Mouse (Mus musculus) intestine, postnatal 0 days (tissue): ENCODE measurements around the gene Frmd4a. TPM values are rescaled to one million over a fixed set of nuclear protein-coding genes. Genes with fewer than 3 reads are reported as not detected.
A peak's percentile ranks its signal among the peaks of the same experiment; 100 is the strongest.

Source experiments
- ATAC-seq: fragments of 200-750 bp; cut with Nextera tagmentation; 2 replicates; pipeline ENCODE4 v1.8.0; 2017; ENCODE audit warnings: mild to moderate bottlenecking, moderate TSS enrichment, moderate library complexity
- H3K27ac ChIP-seq: fragments of 300-500 bp; sonication (generic); 2 replicates; pipeline ENCODE4 v1.5.1; 2014; ENCODE audit warnings: mild to moderate bottlenecking, low read depth, low read length, moderate library complexity
- H3K27me3 ChIP-seq: fragments of 300-500 bp; sonication (generic); replicated peaks from 2 replicates; pipeline ENCODE4 v1.6.1; 2014; ENCODE audit warnings: low read length, mixed read lengths; ENCODE audit not compliant: control insufficient read depth, insufficient read depth
- H3K36me3 ChIP-seq: fragments of 300-500 bp; sonication (generic); 2 replicates; pipeline ENCODE4 v1.6.1; 2014; ENCODE audit warnings: mild to moderate bottlenecking, moderate library complexity; ENCODE audit not compliant: control insufficient read depth, insufficient read depth
- H3K4me1 ChIP-seq: fragments of 300-500 bp; sonication (generic); replicated peaks from 2 replicates; pipeline ENCODE4 v1.6.1; 2014; ENCODE audit warnings: antibody characterized with exemption, low read length, mixed read lengths; ENCODE audit not compliant: control insufficient read depth, insufficient read depth
- H3K4me2 ChIP-seq: fragments of 300-500 bp; sonication (generic); replicated peaks from 2 replicates; pipeline ENCODE4 v1.6.1; 2014; ENCODE audit warnings: low read depth, mild to moderate bottlenecking, moderate library complexity
- H3K4me3 ChIP-seq: fragments of 300-500 bp; sonication (generic); 2 replicates; pipeline ENCODE4 v1.5.1; 2014; ENCODE audit warnings: low read depth, low read length
- H3K9ac ChIP-seq: fragments of 300-500 bp; sonication (generic); 2 replicates; pipeline ENCODE4 v1.6.1; 2014; ENCODE audit warnings: mild to moderate bottlenecking, low read depth, low read length
- H3K9me3 ChIP-seq: fragments of 300-500 bp; sonication (generic); 2 replicates; pipeline ENCODE4 v1.6.1; 2016; ENCODE audit warnings: mixed run types; ENCODE audit not compliant: control insufficient read depth
- CTCF ChIP-seq: sonication (generic); IDR thresholded peaks from 2 replicates; pipeline ENCODE4 v1.5.1; 2016; ENCODE audit warnings: low read depth, mild to moderate bottlenecking, control low read depth, antibody characterized with exemption, moderate library complexity
- WGBS: fragments of 180-500 bp; shearing (Covaris S2); extraction: QIAGEN DNeasy Blood & Tissue Kit; methylation state at CpG from one replicate; pipeline ENCODE4 v1.1.7; 2014; 5-methylcytosine and 5-hydroxymethylcytosine counted together
- polyA plus RNA-seq: library from polyadenylated mRNA; unstranded; fragments of >200 nt; fragmentation: Nextera tagmentation; extraction: Ambion mirVana; gene quantifications from 2 replicates; pipeline ENCODE4 v1.2.1, GENCODE M21; 2015

The Frmd4a gene
- polyA plus RNA-seq, 1 experiment from 2014 or later, result 4.5 TPM

- no peaks in the 10 kb centered on the region for H3K36me3 ChIP-seq
- no peaks in the 10 kb centered on the region for H3K27me3 ChIP-seq
- H3K9ac ChIP-seq, result peak overlapping the region; percentile 31; the same call in 1 of the 2 replicates
- TF ChIP-seq CTCF, result no peak
- no peaks in the 10 kb centered on the region for H3K4me1 ChIP-seq
- no peak for ATAC-seq
- H3K4me3 ChIP-seq, result peak overlapping the region; percentile 30
- WGBS, result 39% methylated on average over 7 of the region's 7 CpGs
- H3K27ac ChIP-seq, result peak overlapping the region; percentile 50
- no peaks in the 10 kb centered on the region for H3K9me3 ChIP-seq
- H3K4me2 ChIP-seq, result peak overlapping the region; percentile 56
These were observed 284.2 kb downstream of the Frmd4a start for GRCm38 (mm10) chr2:4301692-4302091.

GRCm38 (mm10) chr2:4302119-4302518 lies 284.6 kb downstream of the Frmd4a start:
- ATAC-seq, result no peak
- Histone ChIP-seq H3K36me3 (no peaks in the 10 kb centered on the region), H3K4me2 (peak overlapping the region; percentile 56; the same call in 1 of the 2 replicates), H3K4me3 (no peak overlapping the region), H3K27me3 (no peaks in the 10 kb centered on the region), H3K27ac (no peak overlapping the region), H3K9me3 (no peaks in the 10 kb centered on the region), H3K9ac (no peak overlapping the region), H3K4me1 (no peaks in the 10 kb centered on the region)
- no peak for TF ChIP-seq CTCF
- WGBS, result 79% methylated on average over 3 of the region's 3 CpGs

DNA sequence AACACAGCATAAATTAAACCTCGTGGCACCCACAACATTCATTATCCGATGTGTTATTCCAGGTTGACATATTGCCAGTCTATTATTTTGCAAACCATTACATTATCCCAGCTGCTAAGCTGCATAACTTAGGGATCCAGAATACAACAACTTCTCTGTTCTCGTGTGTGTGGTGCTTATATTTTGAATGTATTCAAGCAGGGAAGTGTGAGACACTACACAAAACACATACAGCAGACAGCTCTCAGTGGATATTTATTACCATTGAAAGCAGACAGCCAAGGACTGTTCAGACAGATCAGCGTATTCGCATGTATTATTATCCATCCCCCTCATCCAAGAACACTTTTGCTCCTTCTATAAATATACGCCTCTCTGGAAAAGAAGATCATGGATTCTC lies 289.6 kb downstream of the Frmd4a start:
- Histone ChIP-seq H3K27me3 (no peaks in the 10 kb centered on the region), H3K4me1 (no peaks in the 10 kb centered on the region), H3K9me3 (no peaks in the 10 kb centered on the region), H3K27ac (no peak overlapping the region), H3K9ac (no peak overlapping the region), H3K36me3 (no peaks in the 10 kb centered on the region), H3K4me2 (no peak overlapping the region), H3K4me3 (no peak overlapping the region)
- WGBS, result 71% methylated on average over 6 of the region's 6 CpGs
- ATAC-seq, result no peak
- no peak for TF ChIP-seq CTCF

GRCm38 (mm10) chr2:4314545-4314944 lies 297.0 kb downstream of the Frmd4a start:
- Histone ChIP-seq H3K4me2 (no peak overlapping the region), H3K36me3 (no peaks in the 10 kb centered on the region), H3K27ac (no peak overlapping the region), H3K9ac (no peak overlapping the region), H3K9me3 (no peaks in the 10 kb centered on the region), H3K27me3 (no peaks in the 10 kb centered on the region), H3K4me3 (no peak overlapping the region), H3K4me1 (no peaks in the 10 kb centered on the region)
- WGBS, result 67% methylated on average over 5 of the region's 5 CpGs
- no peak for TF ChIP-seq CTCF
- ATAC-seq, result no peak

DNA sequence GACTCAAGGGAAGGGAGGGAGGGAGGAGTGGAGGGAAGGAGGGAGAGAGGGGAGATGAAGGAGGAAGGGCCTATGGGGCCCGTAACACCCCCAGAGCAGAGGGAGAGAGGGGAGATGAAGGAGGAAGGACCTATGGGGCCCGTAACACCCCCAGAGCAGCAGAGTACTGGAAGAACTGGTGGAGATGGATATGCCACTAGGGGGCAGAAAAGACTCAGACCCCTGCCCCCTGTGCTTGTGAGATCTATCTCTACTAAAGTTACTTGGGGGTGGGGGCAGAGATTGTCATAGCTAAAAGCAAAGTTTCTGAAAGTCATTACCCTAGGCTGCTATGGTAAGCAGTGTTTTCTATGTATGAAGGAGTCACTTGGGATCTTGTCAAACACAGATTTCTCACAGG lies 299.1 kb downstream of the Frmd4a start:
- no peaks in the 10 kb centered on the region for H3K36me3 ChIP-seq
- no peaks in the 10 kb centered on the region for H3K4me1 ChIP-seq
- H3K27me3 ChIP-seq, result no peaks in the 10 kb centered on the region
- no peaks in the 10 kb centered on the region for H3K9me3 ChIP-seq
- TF ChIP-seq CTCF, result peak; percentile 72
- H3K4me3 ChIP-seq, result no peak overlapping the region
- H3K9ac ChIP-seq, result no peak overlapping the region
- no peak overlapping the region for H3K4me2 ChIP-seq
- H3K27ac ChIP-seq, result no peak overlapping the region
- no peak for ATAC-seq
- WGBS, result 53% methylated on average over 2 of the region's 2 CpGs

- ATAC-seq, result no peak
- Histone ChIP-seq H3K4me3 (no peak overlapping the region), H3K9me3 (no peaks in the 10 kb centered on the region), H3K9ac (no peak overlapping the region), H3K4me1 (no peaks in the 10 kb centered on the region), H3K4me2 (no peak overlapping the region), H3K27ac (no peak overlapping the region), H3K27me3 (no peaks in the 10 kb centered on the region), H3K36me3 (no peaks in the 10 kb centered on the region)
- no peak for TF ChIP-seq CTCF
- 56% methylated on average over 4 of the region's 4 CpGs for WGBS
These were observed 300.6 kb downstream of the Frmd4a start for GRCm38 (mm10) chr2:4318134-4318533.
